Mouse (Mus musculus): ENCODE measurements around the gene Smoc2. TPM values are rescaled to one million over a fixed set of nuclear protein-coding genes. Genes with fewer than 3 reads are reported as not detected.

Smoc2 gene
- polyA plus RNA-seq, 1 experiment from 2014 or later = 7.0 TPM

DNA sequence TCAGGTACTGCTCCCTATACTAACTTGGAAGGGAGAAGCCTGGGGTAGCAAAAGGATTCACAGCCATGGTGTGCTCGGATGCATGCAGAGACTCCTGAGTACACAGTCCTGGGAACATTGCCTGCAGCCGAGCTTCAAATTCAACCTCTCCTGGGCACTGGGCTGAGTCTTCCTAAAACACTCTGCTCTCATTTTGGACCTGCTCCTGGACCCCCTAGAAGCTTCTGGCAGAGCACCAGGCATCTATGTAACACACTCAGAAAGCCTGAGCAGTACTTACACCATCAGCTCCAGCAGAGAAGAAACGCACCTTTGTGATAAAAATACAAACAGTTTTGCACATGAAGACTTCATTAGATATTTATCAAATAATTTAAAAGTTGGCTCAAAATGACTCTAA is 18.3 kb upstream of the Smoc2 start:
- Histone ChIP-seq H3K27me3 (ENCODE audit: control insufficient read depth, insufficient read depth, low read length) (no peaks in the 10 kb centered on the region), H3K9me3 (ENCODE audit: control insufficient read depth, low read length) (no peaks in the 10 kb centered on the region), H3K9ac (ENCODE audit: low read length) (no peak overlapping the region), H3K4me2 (no peak overlapping the region), H3K27ac (ENCODE audit: low read depth, low read length) (no peak overlapping the region), H3K4me1 (ENCODE audit: control insufficient read depth, insufficient read depth, low read length) (no peaks in the 10 kb centered on the region), H3K36me3 (ENCODE audit: control insufficient read depth, insufficient read depth, low read length) (no peaks in the 10 kb centered on the region), H3K4me3 (ENCODE audit: low read depth, low read length) (no peak overlapping the region)
- ATAC-seq (ENCODE audit: low FRiP score) (no peak), DNase-seq (ENCODE audit: low spot score, missing footprints) (no peak)
- WGBS = 90% methylated on average over 3 of the region's 3 CpGs

DNA sequence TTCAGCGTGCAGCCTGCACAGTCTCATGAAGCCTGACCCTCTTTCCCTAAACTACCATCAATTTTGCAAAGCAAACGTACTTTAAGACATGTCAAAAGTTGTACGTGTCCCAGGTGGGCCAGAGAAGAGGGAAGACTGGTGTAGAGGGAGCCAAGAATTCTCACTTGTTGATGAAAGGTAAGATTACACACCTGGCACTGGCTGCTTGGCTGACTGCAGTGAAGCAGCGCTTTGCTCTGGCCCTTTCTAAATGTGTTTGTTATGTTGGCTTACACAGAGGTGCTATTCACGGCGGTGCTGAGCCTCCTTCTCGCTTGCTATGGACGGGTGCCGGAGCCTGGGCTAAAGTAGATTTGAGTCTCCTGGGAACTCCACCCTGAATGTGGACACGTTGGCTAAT is 17.1 kb upstream of the Smoc2 start:
- no peak overlapping the region for H3K9ac ChIP-seq (ENCODE audit: low read length)
- H3K4me2 ChIP-seq = no peak overlapping the region
- 88% methylated on average over 10 of the region's 10 CpGs for WGBS
- no peak for ATAC-seq (ENCODE audit: low FRiP score)
- H3K4me3 ChIP-seq (ENCODE audit: low read depth, low read length) = no peak overlapping the region
- no peak overlapping the region for H3K27ac ChIP-seq (ENCODE audit: low read depth, low read length)
- DNase-seq (ENCODE audit: low spot score, missing footprints) = no peak
- no peaks in the 10 kb centered on the region for H3K4me1 ChIP-seq (ENCODE audit: control insufficient read depth, insufficient read depth, low read length)
- H3K27me3 ChIP-seq (ENCODE audit: control insufficient read depth, insufficient read depth, low read length) = no peaks in the 10 kb centered on the region
- no peaks in the 10 kb centered on the region for H3K36me3 ChIP-seq (ENCODE audit: control insufficient read depth, insufficient read depth, low read length)
- H3K9me3 ChIP-seq (ENCODE audit: control insufficient read depth, low read length) = no peaks in the 10 kb centered on the region

DNA sequence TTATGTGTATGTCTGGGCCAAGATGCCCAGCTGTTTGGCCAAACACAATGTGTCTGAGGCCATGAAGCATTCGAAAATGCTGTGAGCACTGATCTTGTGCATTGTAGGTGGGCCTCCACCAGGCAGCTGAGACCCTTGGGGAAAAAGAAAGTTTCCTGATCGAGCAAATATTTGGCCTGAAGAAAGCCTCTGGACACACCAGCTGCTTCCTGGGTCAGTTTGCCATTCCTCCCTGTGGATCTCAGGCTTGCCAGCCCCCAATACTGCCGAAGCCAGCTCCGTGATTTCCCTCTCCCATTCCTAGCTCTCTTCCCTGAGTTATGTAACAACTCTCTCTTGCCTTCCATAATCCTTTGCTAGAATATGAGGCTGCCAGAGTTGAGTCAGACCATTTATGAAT is 11.3 kb upstream of the Smoc2 start:
- Histone ChIP-seq H3K27ac (ENCODE audit: low read depth, low read length) (no peak overlapping the region), H3K36me3 (ENCODE audit: control insufficient read depth, insufficient read depth, low read length) (no peaks in the 10 kb centered on the region), H3K27me3 (ENCODE audit: control insufficient read depth, insufficient read depth, low read length) (no peaks in the 10 kb centered on the region), H3K9ac (ENCODE audit: low read length) (no peak overlapping the region), H3K4me1 (ENCODE audit: control insufficient read depth, insufficient read depth, low read length) (no peaks in the 10 kb centered on the region), H3K4me2 (no peak overlapping the region), H3K4me3 (ENCODE audit: low read depth, low read length) (no peak overlapping the region), H3K9me3 (ENCODE audit: control insufficient read depth, low read length) (no peaks in the 10 kb centered on the region)
- 84% methylated on average over 4 of the region's 4 CpGs for WGBS
- no peak for DNase-seq (ENCODE audit: low spot score, missing footprints)
- ATAC-seq (ENCODE audit: low FRiP score) = no peak

DNA sequence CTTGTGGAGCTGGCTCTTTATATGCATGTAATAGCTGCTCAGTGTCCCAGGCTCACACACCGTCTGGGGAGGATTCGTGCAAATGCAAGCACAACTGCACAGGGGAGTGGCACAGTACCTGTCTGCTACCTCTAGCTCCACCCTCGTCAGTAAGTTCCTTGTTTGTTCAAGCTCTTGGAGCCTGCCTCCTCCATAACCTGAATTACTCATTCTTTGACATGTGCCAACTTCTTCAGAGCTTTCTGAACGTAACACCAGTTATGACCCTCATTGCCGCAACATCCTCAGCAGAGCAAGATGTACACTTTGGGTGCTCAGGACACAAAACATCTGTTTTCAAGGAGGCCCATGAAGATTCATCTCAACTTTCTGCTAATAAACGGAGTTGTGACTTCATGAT is 5.9 kb upstream of the Smoc2 start:
- WGBS = 90% methylated on average over 6 of the region's 6 CpGs
- Histone ChIP-seq H3K9ac (ENCODE audit: low read length) (no peak overlapping the region), H3K27ac (ENCODE audit: low read depth, low read length) (no peak overlapping the region), H3K4me2 (no peak overlapping the region), H3K36me3 (ENCODE audit: control insufficient read depth, insufficient read depth, low read length) (no peaks in the 10 kb centered on the region), H3K4me3 (ENCODE audit: low read depth, low read length) (no peak overlapping the region), H3K27me3 (ENCODE audit: control insufficient read depth, insufficient read depth, low read length) (peaks cover 7% of the 10 kb centered on the region), H3K9me3 (ENCODE audit: control insufficient read depth, low read length) (no peaks in the 10 kb centered on the region), H3K4me1 (ENCODE audit: control insufficient read depth, insufficient read depth, low read length) (no peaks in the 10 kb centered on the region)
- ATAC-seq (ENCODE audit: low FRiP score) (no peak), DNase-seq (ENCODE audit: low spot score, missing footprints) (no peak)

DNA sequence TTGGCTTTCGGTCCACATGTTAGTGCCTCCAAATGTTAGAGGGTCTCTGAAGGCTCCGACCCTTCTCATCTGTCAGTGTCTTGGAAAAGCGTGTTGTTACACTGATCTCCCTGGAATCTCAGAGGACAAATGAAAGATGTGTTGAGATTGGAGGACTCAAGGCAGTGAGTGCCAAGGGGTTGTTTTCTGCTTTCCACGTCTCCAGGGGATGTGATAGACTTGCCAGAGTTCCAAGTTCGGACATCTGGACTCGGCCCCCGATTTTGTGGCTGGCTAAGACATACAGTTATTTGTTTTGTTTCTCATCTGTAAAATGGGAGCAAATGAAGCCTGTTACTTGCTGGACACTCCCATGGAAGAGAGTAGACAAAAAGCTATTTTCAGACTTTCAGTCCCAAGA is 2.0 kb upstream of the Smoc2 start:
- ATAC-seq (ENCODE audit: low FRiP score) (no peak), DNase-seq (ENCODE audit: low spot score, missing footprints) (no peak)
- Histone ChIP-seq H3K4me1 (ENCODE audit: control insufficient read depth, insufficient read depth, low read length) (peaks cover 14% of the 10 kb centered on the region), H3K4me3 (ENCODE audit: low read depth, low read length) (no peak overlapping the region), H3K27me3 (ENCODE audit: control insufficient read depth, insufficient read depth, low read length) (peaks cover 46% of the 10 kb centered on the region), H3K9ac (ENCODE audit: low read length) (no peak overlapping the region), H3K27ac (ENCODE audit: low read depth, low read length) (no peak overlapping the region), H3K9me3 (ENCODE audit: control insufficient read depth, low read length) (no peaks in the 10 kb centered on the region), H3K4me2 (no peak overlapping the region), H3K36me3 (ENCODE audit: control insufficient read depth, insufficient read depth, low read length) (no peaks in the 10 kb centered on the region)
- 89% methylated on average over 7 of the region's 7 CpGs for WGBS

DNA sequence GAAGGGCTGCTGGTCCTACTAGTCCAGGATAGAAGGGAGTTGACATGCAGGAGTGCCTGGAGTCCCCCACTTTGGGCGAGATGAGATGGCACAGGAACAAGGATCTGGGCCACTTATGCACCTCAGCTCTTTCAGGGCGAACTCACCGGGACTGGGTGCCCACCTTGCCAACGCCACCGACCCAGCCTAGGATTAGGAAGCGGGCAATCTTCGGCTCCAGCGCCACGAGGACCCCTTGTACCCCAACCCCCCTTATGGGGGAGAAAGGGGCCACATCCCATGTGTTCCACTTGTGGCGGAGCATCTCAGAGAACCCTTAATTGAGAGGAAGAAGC is 627 bp downstream of the Smoc2 start:
- peak overlapping the region; percentile 73 for H3K4me2 ChIP-seq
- no peaks in the 10 kb centered on the region for H3K9me3 ChIP-seq (ENCODE audit: control insufficient read depth, low read length)
- no peak; the same call in 1 of the 2 replicates for ATAC-seq (ENCODE audit: low FRiP score)
- under 1% methylated on average over 10 of the region's 10 CpGs for WGBS
- no peak for DNase-seq (ENCODE audit: low spot score, missing footprints)
- H3K27ac ChIP-seq (ENCODE audit: low read depth, low read length) = no peak overlapping the region
- H3K27me3 ChIP-seq (ENCODE audit: control insufficient read depth, insufficient read depth, low read length) = peaks cover 47% of the 10 kb centered on the region
- H3K9ac ChIP-seq (ENCODE audit: low read length) = no peak overlapping the region
- no peaks in the 10 kb centered on the region for H3K36me3 ChIP-seq (ENCODE audit: control insufficient read depth, insufficient read depth, low read length)
- H3K4me1 ChIP-seq (ENCODE audit: control insufficient read depth, insufficient read depth, low read length) = peaks cover 14% of the 10 kb centered on the region
- peak overlapping the region; percentile 38 for H3K4me3 ChIP-seq (ENCODE audit: low read depth, low read length)

DNA sequence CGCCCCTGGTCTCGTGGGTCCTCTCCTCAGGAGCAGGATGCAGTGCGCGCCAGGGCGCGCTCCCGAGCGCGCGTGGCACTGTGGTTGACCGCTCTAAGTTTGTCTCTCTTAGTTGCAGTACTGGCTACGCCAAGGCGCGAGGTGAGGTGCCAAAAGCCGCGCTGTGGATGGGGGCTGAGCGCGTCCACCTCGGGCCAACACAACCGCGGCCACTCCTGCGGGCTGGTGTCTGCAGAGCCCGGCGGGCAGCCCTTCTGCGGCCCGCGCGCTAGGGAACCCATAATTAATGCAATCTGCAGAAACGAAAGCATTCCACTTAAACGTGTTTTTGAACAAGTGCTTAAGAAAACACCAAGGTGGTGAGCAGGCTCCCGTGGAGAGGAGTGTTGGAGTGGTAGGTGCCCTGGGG is 1.1 kb downstream of the Smoc2 start:
- no peaks in the 10 kb centered on the region for H3K9me3 ChIP-seq (ENCODE audit: control insufficient read depth, low read length)
- WGBS = under 1% methylated on average over 31 of the region's 31 CpGs
- no peaks in the 10 kb centered on the region for H3K36me3 ChIP-seq (ENCODE audit: control insufficient read depth, insufficient read depth, low read length)
- H3K27ac ChIP-seq (ENCODE audit: low read depth, low read length) = no peak overlapping the region
- peaks cover 47% of the 10 kb centered on the region for H3K27me3 ChIP-seq (ENCODE audit: control insufficient read depth, insufficient read depth, low read length)
- peak overlapping the region; percentile 73 for H3K4me2 ChIP-seq
- H3K4me1 ChIP-seq (ENCODE audit: control insufficient read depth, insufficient read depth, low read length) = peaks cover 14% of the 10 kb centered on the region
- peak; percentile 91 for DNase-seq (ENCODE audit: low spot score, missing footprints)
- no peak overlapping the region; the same call in 1 of the 2 replicates for H3K9ac ChIP-seq (ENCODE audit: low read length)
- ATAC-seq (ENCODE audit: low FRiP score) = no peak
- H3K4me3 ChIP-seq (ENCODE audit: low read depth, low read length) = peak overlapping the region; percentile 38

DNA sequence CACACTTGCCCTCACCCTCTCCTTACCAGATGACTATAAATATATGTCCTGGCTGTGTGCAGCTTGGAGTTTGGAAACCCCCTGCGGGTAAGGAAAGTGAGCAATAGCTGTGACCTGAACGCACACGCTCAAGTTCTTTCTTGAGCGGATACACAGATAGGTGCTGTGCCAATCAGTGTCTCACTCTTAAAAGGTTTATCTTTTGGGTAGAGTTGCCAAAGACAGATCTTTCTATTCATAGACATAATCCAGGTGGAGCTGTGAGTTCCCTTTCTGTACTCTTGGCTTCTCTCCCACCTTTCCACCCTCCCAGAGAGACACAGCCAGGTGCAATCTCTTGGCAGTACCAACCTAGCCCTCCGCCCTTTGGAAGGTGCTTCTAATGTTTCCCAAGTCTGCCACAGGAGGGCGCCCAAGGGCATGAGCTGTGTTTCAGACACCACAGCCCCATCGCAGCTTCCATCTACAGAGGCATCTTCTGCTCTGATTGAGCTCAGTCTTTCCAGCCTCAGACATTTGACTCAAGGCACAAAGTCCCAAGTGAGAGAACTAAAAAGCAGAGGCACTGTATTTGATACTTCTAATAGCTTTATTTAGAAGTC is 8.8 kb downstream of the Smoc2 start:
- no peak overlapping the region for H3K4me3 ChIP-seq (ENCODE audit: low read depth, low read length)
- no peak overlapping the region for H3K4me2 ChIP-seq
- H3K27ac ChIP-seq (ENCODE audit: low read depth, low read length) = no peak overlapping the region
- no peaks in the 10 kb centered on the region for H3K4me1 ChIP-seq (ENCODE audit: control insufficient read depth, insufficient read depth, low read length)
- H3K9me3 ChIP-seq (ENCODE audit: control insufficient read depth, low read length) = no peaks in the 10 kb centered on the region
- H3K9ac ChIP-seq (ENCODE audit: low read length) = no peak overlapping the region
- ATAC-seq (ENCODE audit: low FRiP score) (peak; percentile 75), DNase-seq (ENCODE audit: low spot score, missing footprints) (peak; percentile 95)
- no peaks in the 10 kb centered on the region for H3K36me3 ChIP-seq (ENCODE audit: control insufficient read depth, insufficient read depth, low read length)
- H3K27me3 ChIP-seq (ENCODE audit: control insufficient read depth, insufficient read depth, low read length) = no peaks in the 10 kb centered on the region
- 50% methylated on average over 7 of the region's 7 CpGs for WGBS

DNA sequence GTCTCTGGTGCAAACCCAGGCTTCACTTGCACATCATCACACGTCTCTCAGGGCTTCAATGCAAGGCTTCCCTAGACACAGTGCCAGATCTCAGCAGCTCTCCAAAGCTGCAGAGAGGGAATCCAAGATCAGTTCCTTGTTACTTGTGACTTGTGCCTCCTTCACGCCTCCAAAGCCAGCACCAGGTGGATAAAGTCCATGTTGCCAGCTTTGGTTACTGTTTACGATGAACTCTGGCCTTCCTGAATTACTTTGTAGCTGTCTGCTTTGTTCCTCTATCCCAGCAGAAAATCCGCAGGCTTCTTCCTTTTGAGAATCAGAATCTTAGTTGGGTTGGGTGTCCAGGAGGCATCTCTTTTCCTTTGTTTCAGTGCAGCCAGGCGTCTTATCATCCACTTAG is 14.3 kb downstream of the Smoc2 start:
- no peaks in the 10 kb centered on the region for H3K4me1 ChIP-seq (ENCODE audit: control insufficient read depth, insufficient read depth, low read length)
- H3K27me3 ChIP-seq (ENCODE audit: control insufficient read depth, insufficient read depth, low read length) = no peaks in the 10 kb centered on the region
- H3K9ac ChIP-seq (ENCODE audit: low read length) = no peak overlapping the region
- WGBS = 52% methylated on average over 5 of the region's 5 CpGs
- DNase-seq (ENCODE audit: low spot score, missing footprints) (no peak), ATAC-seq (ENCODE audit: low FRiP score) (no peak)
- no peaks in the 10 kb centered on the region for H3K36me3 ChIP-seq (ENCODE audit: control insufficient read depth, insufficient read depth, low read length)
- no peak overlapping the region for H3K4me3 ChIP-seq (ENCODE audit: low read depth, low read length)
- no peak overlapping the region for H3K4me2 ChIP-seq
- no peak overlapping the region for H3K27ac ChIP-seq (ENCODE audit: low read depth, low read length)
- no peaks in the 10 kb centered on the region for H3K9me3 ChIP-seq (ENCODE audit: control insufficient read depth, low read length)

DNA sequence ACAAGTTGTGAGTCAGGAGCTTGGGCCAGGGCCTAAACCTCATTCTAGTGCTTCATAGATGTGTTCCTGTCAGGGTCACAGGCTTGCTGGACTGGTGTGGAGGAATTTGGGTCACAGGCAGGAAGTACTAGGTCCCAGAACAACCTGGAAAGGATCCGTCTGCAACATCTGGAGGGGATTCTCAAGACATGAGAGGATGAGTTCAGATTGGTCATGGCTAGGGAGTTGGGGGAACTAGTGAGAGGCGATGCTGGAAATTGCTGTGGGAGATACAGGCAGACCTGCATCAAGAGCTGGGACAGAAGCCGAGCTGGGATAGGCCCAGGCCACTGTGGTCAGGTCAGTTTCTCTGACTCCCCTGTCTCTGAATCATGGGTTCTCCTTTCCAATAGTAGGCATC is 15.8 kb downstream of the Smoc2 start:
- Histone ChIP-seq H3K4me3 (ENCODE audit: low read depth, low read length) (no peak overlapping the region), H3K4me1 (ENCODE audit: control insufficient read depth, insufficient read depth, low read length) (no peaks in the 10 kb centered on the region), H3K27me3 (ENCODE audit: control insufficient read depth, insufficient read depth, low read length) (no peaks in the 10 kb centered on the region), H3K36me3 (ENCODE audit: control insufficient read depth, insufficient read depth, low read length) (no peaks in the 10 kb centered on the region), H3K9me3 (ENCODE audit: control insufficient read depth, low read length) (no peaks in the 10 kb centered on the region), H3K9ac (ENCODE audit: low read length) (no peak overlapping the region), H3K4me2 (no peak overlapping the region), H3K27ac (ENCODE audit: low read depth, low read length) (no peak overlapping the region)
- no peak for DNase-seq (ENCODE audit: low spot score, missing footprints)
- no peak for ATAC-seq (ENCODE audit: low FRiP score)
- WGBS = 77% methylated on average over 3 of the region's 3 CpGs

Data from midbrain, embryonic 11.5 days (tissue).